Mouse (Mus musculus): ENCODE measurements around the gene Ankrd10.
"Not testable (repeated sequence)": the region's sequence is repeated elsewhere in the genome, so short reads cannot be mapped to it uniquely, and the experiment has no call there.

The Ankrd10 gene

GRCm38 (mm10) chr8:11635611-11636081 is at the start of gene Ankrd10:
Gene Ankrd10 (minus strand): TSS chr8:11635757.
- DNase-seq, result peak; percentile 98

DNA sequence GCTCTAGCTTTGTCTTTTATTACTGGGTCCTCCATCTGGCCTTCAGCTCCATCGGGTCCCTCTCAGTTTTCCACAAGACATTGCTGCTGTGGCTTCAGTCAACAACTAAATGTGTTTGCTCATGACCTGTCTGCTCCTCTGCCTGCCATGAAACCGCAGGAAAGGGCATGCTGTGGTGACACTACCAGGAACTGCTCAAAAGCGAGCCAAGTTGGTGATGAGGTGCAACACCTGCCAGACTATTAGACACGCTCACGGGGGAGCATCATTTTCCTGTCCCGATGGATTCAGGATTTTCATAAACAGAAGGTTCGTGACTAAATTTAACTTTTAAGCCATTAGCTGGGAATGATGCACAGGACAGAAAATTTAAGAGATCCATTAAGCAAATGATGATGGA is 49.0 kb upstream of the Ankrd10 start:
- DNase-seq, result no peak

GRCm38 (mm10) chr8:11668308-11668707 is 32.8 kb upstream of the Ankrd10 start:
- no peak for DNase-seq

DNA sequence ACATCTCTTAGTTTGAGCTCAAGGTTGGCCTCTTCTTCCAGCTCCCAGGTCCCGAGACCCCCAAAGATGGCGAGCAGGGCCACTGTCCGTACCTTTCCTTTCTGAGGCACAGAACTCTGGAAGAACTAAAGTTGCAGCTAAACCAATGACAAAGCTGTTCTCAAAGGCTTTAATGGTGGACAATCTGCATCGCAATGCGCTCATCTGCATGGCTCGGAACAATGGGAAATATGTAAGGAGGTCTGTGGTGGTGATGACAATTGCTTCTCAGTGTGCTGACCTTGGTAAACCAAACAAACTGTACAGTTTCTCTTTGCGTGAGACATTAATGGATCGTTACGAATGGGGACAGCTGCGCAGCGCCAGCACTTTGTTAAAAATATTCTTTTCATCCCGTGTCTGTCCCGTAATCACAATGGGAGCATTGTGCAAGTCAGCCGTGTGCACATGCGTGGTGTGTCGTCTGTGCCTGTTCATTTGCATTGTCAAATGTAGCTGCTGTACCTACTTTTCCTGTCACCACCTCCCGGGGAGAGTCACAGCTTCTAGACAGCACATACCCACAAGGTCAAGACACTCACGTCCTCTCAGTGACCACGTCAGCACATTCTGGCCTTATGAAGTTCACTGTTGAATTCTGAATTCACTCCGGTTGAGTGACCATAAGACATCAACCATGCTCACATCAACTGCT is 30.6 kb upstream of the Ankrd10 start:
- not testable (repeated sequence) for DNase-seq

DNA sequence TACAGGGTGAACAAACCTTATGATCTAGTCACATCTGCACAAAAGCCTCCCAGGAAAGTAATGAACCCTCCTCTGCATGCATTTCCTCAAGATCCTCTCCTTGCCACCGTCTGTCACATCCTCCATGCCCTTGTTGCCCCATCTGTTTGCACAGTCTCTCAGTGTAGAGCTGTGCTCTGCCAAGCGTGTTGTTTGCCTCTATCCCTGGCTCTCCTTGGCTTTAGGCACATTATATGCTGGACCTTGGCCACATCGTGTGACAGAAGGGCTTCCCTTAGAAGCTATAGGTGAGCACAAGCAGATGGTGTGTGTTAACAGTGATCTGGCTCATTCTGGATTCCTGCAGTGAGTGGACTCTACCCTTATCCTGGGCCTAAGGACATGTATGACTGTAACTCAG is 26.4 kb upstream of the Ankrd10 start:
- no peak for DNase-seq

DNA sequence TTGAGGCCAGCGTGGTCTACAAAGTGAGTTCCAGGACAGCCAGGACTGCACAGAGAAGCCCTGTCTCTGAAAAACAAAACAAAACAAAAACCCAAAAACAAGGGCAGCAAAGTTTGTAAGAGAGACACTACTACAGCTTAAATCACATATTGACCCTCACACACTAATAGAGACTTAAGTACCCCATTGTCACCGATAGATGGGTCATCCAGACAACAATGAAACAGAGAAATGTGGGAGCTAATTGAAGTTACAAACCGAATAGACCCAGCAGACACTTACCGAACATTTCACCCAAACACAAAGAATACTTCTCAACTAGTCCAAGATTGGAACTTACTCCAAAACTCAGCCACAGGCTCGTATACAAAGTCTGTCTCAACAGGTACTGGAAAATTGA is 14.5 kb upstream of the Ankrd10 start:
- no peak for DNase-seq

DNA sequence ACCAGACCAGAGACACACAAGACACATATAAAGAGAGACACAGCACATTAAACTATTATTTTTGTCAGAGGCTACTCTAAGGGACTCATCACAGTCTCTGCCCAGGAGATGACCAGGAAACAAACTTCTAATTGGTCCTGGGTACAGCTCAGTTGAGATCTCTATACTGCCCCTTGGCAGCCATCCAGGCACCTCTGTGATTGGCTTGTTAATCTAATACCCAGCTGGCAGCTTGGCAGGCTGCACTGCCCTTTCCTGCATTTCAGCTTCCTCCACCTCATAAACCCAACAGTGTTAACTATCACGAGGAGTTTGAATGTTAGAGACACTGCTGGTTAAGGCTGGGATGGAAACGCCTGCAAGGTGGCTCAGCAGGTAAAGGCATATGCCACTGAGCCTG is 7.6 kb upstream of the Ankrd10 start:
- DNase-seq, result no peak

DNA sequence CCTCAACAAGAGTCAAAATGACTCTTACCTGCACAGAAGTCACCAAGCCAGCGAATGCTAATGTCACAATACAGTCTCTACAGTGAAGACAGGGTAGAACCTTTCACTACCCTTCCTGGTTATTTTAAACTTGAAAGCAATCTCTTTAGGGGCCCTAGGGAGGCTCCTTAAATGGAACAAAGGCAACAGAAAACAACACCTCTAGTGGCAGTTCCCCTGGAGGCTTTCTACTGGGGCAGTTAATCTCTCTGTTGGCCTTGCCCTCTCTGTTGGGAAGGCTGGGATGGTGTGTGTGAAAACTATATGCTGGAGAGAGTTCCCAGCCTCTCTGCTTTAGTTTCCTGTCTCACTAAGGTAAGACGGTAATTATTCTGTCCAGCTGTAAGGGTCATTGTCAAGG is 5.0 kb upstream of the Ankrd10 start:
- DNase-seq, result no peak

- no peak for DNase-seq
These were observed 2.0 kb upstream of the Ankrd10 start for GRCm38 (mm10) chr8:11637531-11637930.

DNA sequence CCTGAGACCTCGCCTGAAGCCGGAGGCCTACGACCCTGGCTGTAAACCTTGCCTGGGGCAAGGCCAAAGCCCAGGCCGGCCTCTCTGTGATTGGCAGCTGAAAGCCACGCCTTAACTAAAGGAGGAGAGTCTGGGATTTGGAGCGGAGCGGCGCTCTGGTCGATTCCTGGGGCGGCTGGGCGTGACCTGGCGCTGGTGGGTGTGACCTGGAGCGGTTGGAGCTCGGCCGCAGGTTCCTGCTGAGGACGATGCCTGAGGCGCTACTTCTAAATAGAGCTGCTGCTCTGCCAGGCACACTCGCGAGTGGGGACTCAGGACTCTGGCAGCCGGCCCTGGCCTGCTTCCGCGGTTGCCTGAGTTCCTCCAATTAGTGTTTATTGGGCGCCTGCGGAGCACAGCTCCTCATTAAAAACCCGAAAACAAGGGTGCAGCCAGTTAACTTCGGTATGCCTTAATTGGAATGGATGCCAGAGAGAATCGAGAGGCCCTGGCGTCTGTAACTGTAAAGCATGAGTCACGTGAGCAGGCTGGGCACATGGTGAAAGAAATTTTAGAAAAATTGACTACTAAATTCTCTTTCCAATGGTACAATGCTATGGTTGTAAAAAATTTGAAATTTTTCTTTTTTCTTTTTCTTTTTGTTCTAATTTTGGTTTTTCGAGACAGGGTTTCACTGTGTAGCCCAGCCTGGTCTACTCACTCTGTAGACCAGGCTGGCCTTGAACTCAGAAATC is 934 bp upstream of the Ankrd10 start:
- DNase-seq, result peak; percentile 94

DNA sequence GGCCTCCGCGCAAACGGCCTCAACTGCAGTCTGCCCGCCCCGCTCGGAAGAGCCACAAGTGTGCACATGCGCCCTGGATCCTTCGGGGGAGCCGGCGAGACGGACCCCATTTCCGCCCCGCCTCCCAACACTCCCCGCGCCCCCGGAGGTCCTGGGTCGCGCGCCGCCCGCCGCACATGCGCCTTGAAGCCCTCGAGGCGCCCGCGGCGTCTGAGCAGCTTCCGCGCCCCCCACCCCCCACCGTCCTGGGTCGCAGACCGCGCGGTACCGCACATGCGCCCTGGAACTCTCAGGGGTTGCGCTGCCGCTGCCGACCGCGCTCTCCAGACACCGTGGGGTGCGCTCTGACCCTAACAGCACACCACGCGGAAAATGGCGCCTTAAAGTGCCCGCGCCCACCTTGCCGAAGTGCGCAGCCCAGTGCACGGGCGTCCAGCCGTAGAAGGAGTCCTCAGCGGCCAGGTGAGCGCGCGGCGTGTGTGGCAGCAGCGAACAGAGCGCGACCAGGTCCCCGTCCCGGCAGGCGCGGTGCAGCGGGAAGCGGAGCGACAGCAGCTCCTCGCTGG is 462 bp downstream of the Ankrd10 start:
- DNase-seq, result peak; percentile 83

GRCm38 (mm10) chr8:11634331-11635011 is 1.1 kb downstream of the Ankrd10 start:
- DNase-seq, result peak; percentile 19

GRCm38 (mm10) chr8:11633414-11633813 is 2.1 kb downstream of the Ankrd10 start:
- peak; percentile 52 for DNase-seq

GRCm38 (mm10) chr8:11632406-11632805 is 3.2 kb downstream of the Ankrd10 start:
- peak; percentile 76 for DNase-seq

DNA sequence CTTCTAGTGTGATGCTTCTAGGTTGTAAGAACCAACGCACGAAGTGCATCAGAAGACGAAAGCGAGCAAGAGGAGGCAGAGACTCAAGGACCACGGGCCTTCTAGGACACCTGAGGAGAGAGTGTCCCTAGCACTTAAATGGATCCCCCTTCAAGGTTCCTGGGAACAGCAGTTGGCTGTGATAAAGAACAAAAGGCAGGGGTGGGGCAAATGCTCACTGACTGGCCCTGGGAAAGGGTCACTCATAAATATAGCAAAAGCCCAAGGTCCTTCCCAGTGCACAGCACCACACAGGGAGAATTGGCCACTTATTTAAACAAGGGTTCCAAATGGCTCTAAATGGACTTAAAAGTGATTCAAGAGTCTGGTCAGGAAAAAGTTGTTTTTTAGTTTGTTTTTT is 6.4 kb downstream of the Ankrd10 start:
- no peak for DNase-seq

GRCm38 (mm10) chr8:11628506-11629132 is 6.9 kb downstream of the Ankrd10 start:
- no peak for DNase-seq

DNA sequence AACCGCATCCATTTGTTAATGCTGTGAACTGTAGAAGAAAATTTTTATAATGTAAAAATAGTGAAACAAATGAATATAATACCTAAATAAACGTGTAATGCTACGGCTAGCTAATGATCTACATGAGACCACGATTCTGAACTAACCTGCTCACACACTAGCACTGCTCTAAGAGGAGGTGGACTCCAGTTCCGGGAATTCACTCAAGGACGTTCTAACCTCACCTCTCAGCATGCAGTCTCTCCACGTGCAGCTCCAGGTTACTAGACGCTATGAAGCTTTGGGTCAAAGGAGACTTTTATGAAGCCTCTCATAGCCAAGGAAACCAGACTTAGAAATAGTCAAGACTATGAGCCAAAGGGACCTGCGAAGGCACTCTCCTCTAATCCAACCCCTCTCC is 7.8 kb downstream of the Ankrd10 start:
- DNase-seq, result peak; percentile 16

DNA sequence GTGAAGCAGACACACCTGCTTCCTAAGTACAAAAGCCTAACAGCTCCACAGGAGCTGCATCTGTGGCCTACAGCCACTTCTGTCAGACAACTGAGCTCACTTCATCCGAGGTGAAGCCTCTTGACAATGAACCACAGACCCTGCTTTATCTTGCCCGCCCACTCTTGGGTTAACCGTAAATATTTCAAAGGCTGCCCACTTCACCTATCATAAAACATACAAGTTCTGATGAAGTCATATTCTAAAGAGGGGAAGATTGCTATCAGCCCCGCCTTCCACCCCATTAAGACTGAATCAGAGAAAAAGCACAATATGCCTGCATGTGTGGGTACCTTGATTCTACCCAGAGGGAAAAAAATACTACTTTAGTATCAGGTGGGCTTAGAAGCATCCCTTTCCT is 10.5 kb downstream of the Ankrd10 start:
- no peak for DNase-seq

GRCm38 (mm10) chr8:11619091-11619490 is 16.5 kb downstream of the Ankrd10 start:
- DNase-seq, result no peak

DNA sequence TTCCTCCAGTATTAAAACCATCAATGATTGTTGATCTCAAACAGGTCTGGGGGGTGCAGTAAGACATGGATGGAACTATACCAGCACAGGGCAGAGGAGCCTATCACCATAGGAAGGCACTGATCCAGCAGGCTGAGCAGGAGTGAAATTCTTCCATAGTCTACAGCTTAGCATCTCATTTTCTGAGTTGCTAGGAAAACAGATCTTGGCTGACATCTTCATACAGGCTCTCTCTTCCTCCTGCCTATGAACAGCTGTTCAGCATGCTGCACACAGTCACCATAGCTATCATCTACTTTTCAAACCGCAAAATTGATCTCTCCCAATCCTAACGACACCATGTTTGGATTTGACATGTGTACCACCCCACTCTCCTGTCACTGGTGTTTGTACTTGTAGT is 17.5 kb downstream of the Ankrd10 start:
- no peak for DNase-seq

DNA sequence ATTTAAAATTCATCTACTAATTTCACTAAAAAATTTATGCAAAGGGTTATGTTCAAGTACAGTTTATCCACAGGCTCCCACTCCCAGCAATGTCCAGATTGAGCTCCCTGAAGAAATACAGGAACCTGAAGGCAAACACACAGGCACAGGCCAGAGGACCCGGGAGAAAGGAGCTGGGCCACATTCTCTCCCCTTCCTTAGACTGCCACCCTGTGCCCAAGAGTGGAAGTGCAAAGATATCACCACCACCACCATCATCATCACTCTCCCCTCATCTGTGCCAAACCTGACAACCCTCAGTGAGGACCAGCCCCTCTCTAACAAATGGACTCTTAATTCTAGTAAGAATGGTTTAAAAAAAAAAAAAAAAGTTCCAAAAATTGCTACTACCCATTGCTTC is 19.3 kb downstream of the Ankrd10 start:
- DNase-seq, result peak; percentile 47

DNA sequence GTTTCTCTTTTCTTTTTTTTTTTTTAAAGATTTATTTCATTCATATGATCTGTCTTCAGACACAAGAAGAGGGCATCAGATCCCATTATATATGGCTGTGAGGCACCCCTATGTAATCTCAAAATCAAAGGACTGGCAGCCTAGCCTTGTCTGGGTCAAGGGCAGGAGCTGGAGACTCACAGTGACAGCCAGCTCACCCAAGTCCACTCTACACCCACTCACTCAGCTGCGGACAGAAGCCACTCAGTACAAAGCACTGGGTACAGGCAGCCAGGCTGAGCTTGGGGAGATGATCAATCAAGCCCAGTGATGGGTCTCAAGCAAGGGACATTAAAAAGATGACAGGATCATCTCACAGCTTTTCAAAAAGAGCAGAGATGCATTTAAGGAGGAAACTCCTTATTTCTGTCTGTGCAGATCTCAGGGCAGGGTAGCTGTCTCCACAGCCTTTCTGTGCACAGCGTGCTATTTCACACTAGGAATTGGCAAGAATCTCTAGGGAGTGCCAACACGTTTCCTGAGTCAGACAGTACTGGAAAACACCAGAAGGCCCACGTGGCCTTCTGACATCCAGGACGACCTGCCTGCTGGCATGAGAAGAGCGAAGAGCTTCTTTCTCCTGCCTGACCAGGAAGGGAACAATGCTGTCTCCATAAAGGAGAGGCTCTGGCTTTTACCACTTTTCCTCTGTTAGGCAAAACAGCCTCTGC is 21.3 kb downstream of the Ankrd10 start:
- DNase-seq, result no peak

Data from kidney, adult 9 months (tissue).